Mouse (Mus musculus) left cerebral cortex, postnatal 10 days (tissue): ENCODE results near the gene Cd7. TPM values are rescaled to one million over a fixed set of nuclear protein-coding genes. Genes with fewer than 3 reads are reported as not detected.

Experiments
- DNase-seq, 2 experiments: peaks; one replicate each; pipeline ENCODE4 v3.0.0; 2021 to 2022; ENCODE audit warnings: low spot score in 2 of 2, mixed read lengths in 1 of 2; ENCODE audit errors: extremely low spot score in 1 of 2
- intact Hi-C: fragments of 180-260 bp; cut with DNase I; formaldehyde crosslinking; loops from one replicate; pipeline ENCODE4 v1.15.1; 2025
- total RNA-seq, 2 experiments: library from RNA; stranded (reverse); gene quantifications; 2 replicates each; pipeline ENCODE4 v1.2.3; 2021

The Cd7 gene
- total RNA-seq, 2 experiments from 2014 or later: not detected

GRCm38 (mm10) chr11:121010044-121010755 lies 29.0 kb downstream of the Cd7 start:
- DNase-seq: no peak
- intact Hi-C loops: no loop called here

DNA sequence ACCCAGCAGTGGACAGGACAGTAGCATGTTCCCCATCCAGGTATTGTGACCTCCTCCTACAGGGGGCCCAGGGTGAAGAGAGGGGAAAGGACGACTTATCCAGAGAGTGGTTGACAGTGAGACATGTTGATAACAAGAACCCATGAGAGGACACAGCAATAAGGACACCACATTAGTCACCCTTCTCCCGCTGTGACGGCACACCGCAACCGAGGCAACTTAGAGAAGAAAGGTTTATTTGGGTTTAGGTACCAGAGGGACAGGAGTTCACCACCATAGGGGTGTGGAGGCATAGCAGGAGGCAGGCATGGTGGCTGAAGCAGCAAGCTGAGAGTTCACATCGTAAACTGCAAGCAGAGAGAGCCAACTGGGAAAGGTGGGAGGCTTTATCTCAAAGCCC lies 33.0 kb downstream of the Cd7 start:
- DNase-seq: no peak
- intact Hi-C loops: no loop called here

- intact Hi-C loops: no loop called here
- DNase-seq: no peak
These were observed 34.9 kb downstream of the Cd7 start for GRCm38 (mm10) chr11:121004281-121004680.

- DNase-seq: peak in 1 of 2 experiments; percentile 63
These were observed 37.3 kb downstream of the Cd7 start for GRCm38 (mm10) chr11:121001966-121002365.

DNA sequence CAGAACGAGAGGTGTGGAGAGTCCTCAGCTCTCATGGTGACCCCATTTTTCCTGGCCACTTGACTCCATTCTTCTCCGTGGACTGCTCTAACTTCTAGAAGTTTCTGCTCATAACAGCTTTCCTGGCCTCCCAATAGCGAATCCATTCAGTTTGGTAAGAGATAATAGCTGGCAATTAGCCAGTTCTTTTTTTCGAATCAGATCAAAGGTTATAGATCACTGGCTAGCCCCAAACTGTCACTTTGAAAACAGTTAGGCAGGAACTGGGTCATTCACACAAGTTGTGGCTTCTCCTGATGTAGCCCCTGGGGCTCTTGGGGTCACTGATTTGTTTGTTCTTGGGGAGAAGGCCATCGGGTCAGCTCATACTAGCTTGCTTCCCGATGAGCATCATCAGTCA lies 44.5 kb downstream of the Cd7 start:
- intact Hi-C loops: no loop called here
- no peak for DNase-seq

More at GRCm38 (mm10) chr11:121001966-121002365, 37.3 kb downstream of the Cd7 start:
- intact Hi-C loops: no loop called here

DNA sequence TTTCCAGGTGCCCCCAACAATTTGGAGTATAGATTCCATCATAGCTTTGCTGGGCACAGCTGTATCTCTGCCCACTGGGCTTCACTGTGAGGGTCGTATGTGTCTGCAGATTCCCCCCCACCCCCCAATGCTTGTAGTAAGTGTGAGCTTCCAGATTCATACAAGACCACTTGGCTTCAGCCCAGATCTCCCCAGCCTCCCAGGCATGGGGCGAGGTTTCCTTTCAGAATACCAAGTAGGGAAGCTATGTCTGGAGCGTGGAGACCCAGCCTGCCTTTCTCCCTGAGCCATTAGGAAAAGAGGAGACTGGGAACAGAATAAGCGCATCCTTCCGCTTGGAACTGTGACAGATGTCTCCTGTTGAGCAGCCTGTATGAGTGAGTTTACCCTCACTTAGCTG lies 45.6 kb downstream of the Cd7 start:
- DNase-seq: peak in 1 of 2 experiments; percentile 53
- intact Hi-C loops: no loop called here

- DNase-seq: no peak
- intact Hi-C loops: no loop called here
These were observed 46.1 kb downstream of the Cd7 start for GRCm38 (mm10) chr11:120993080-120993479.

DNA sequence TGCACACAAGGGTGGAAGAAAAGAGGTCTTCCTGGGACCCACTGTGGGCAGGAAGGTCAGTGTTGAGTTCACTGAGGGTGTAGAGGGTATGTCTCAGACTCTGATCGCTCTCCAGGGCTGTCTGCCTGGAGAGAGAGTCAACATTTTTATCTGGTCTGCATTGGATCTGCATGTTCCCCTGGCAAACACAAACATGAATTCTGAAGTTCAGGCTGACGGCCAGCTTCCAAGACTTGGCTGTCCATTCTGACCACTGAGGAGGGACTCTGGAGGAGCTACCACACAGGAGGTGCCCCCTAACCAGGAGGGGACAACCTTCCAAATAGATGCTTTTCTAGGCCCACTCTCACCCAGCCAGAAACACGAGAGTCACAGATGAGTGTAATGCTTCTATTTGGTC lies 47.4 kb downstream of the Cd7 start:
- DNase-seq: no peak
- intact Hi-C loops: no loop called here

- intact Hi-C loops: no loop called here
- peak; percentile 97 to 98 for DNase-seq
These were observed 48.2 kb downstream of the Cd7 start, which contains the start of gene Csnk1d for GRCm38 (mm10) chr11:120990951-120991526. Gene Csnk1d (minus strand): TSS chr11:120991330.

DNA sequence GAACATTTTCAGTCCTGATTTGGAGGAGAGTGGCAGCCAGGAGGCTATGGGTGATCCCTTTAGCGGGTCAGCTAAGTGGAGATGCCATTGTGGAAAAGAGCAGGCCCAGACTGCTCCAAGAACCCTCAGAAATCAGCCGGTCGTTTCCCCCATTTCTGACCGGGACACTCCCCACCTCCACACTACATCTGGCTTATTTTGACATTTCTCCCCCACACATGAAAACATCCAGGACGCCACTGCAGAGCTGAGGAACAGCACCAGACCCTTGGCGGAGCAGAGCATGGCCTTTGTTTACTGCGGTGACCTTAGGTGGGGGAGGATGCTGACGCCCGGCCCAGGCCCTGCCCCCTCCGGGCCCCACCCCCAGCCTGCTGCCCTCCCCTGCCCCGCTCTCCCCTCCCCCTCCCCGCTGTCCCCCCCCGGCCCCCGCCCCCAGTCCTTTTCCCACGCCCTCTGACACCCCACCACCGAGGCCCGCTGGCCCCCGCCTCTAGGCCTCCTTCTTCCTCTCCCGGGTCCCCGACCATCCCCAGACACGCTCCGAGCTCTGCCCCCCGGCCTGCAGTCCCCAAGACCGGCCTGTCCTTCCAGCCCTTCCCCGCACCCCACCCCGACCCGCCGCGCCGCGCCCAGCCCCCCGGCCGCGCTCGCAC lies 49.0 kb downstream of the Cd7 start:
- DNase-seq: peak in 1 of 2 experiments; percentile 75
- intact Hi-C loops: no loop called here

- intact Hi-C loops: no loop called here
- DNase-seq: no peak
These were observed 49.7 kb downstream of the Cd7 start for GRCm38 (mm10) chr11:120989523-120989922.

GRCm38 (mm10) chr11:120988410-120988809 lies 50.8 kb downstream of the Cd7 start:
- DNase-seq: no peak
- intact Hi-C loops: no loop called here

- DNase-seq: no peak
- intact Hi-C loops: no loop called here
These were observed 51.6 kb downstream of the Cd7 start for GRCm38 (mm10) chr11:120987608-120988007.

Other genes starting within 250 kb of the Cd7 start
- gene Dus1l, start 243.0 kb downstream of the Cd7 start, total RNA-seq: 10 to 100 TPM; 37.4 to 40.7 TPM
- gene Fasn, start 214.9 kb downstream of the Cd7 start, total RNA-seq: 100 to 1,000 TPM; 258 to 269 TPM
- gene Ccdc57, start 106.5 kb downstream of the Cd7 start, total RNA-seq: 1 to 10 TPM; 8.1 to 8.4 TPM
- gene Slc16a3, start 90.9 kb downstream of the Cd7 start, total RNA-seq: 1 to 10 TPM; 3.6 to 5.1 TPM
- 100 to 1,000 TPM; 112 to 119 TPM for gene Csnk1d, start 48.1 kb downstream of the Cd7 start, total RNA-seq
- gene Sectm1b, start 24.2 kb upstream of the Cd7 start, total RNA-seq: not detected
- not detected for gene Sectm1a, start 41.8 kb upstream of the Cd7 start, total RNA-seq
- gene Tex19.2, start 79.3 kb upstream of the Cd7 start, total RNA-seq: not detected
- gene Tex19.1, start 106.7 kb upstream of the Cd7 start, total RNA-seq: not detected
- not detected for gene Uts2r, start 120.9 kb upstream of the Cd7 start, total RNA-seq
- gene Hexdc, start 165.0 kb upstream of the Cd7 start, total RNA-seq: 10 to 100 TPM; 41.0 to 42.7 TPM
- 1 to 10 TPM; 7.4 to 9.2 TPM for gene Ogfod3, start 165.3 kb upstream of the Cd7 start, total RNA-seq
- gene Cybc1, start 189.9 kb upstream of the Cd7 start, total RNA-seq: 10 to 100 TPM; 22.8 to 24.7 TPM
- 10 to 100 TPM; 67.6 to 80.3 TPM for gene Narf, start 197.8 kb upstream of the Cd7 start, total RNA-seq
- gene Foxk2, start 220.6 kb upstream of the Cd7 start, total RNA-seq: 100 to 1,000 TPM; 118 to 121 TPM